Mouse (Mus musculus) bone marrow macrophage, adult 2 months (primary cell): ENCODE data around the gene Hoxa4. TPM values are rescaled to one million over a fixed set of nuclear protein-coding genes. Genes with fewer than 3 reads are reported as not detected.

Experiments used
- H3K27ac ChIP-seq: 2 replicates; pipeline ENCODE4 v1.5.1; 2012; ENCODE audit warnings: low read depth, low read length; ENCODE audit not compliant: insufficient read depth
- H3K4me1 ChIP-seq: 2 replicates; pipeline ENCODE4 v1.6.1; 2012; ENCODE audit warnings: low read length; ENCODE audit not compliant: control insufficient read depth, insufficient read depth
- H3K4me3 ChIP-seq: 2 replicates; pipeline ENCODE4 v1.5.1; 2012; ENCODE audit warnings: mild to moderate bottlenecking, low read length, moderate library complexity; ENCODE audit not compliant: insufficient read depth
- CTCF ChIP-seq: IDR thresholded peaks from 2 replicates; pipeline ENCODE4 v1.5.1; 2012; ENCODE audit warnings: low read depth, mild to moderate bottlenecking, low read length, moderate library complexity
- POLR2A ChIP-seq: IDR thresholded peaks from 2 replicates; pipeline ENCODE4 v1.6.1; 2012; ENCODE audit warnings: mild to moderate bottlenecking, low read depth, low read length, borderline replicate concordance
- polyA plus RNA-seq: library from polyadenylated mRNA; stranded (reverse); fragments of >200 nt; gene quantifications from 2 replicates; pipeline ENCODE4 v1.2.4, GENCODE M21; 2012; ENCODE audit not compliant: missing spikeins, insufficient read depth, insufficient read length

Gene Hoxa4
- polyA plus RNA-seq, 1 experiment: 1.2 TPM

- H3K4me3 ChIP-seq: no peak overlapping the region
- TF ChIP-seq CTCF (no peak), POLR2A (no peak)
- peaks cover 14% of the 10 kb centered on the region for H3K4me1 ChIP-seq
- no peak overlapping the region for H3K27ac ChIP-seq
Measured at GRCm38 (mm10) chr6:52152226-52153193, 39.0 kb downstream of the Hoxa4 start.

DNA sequence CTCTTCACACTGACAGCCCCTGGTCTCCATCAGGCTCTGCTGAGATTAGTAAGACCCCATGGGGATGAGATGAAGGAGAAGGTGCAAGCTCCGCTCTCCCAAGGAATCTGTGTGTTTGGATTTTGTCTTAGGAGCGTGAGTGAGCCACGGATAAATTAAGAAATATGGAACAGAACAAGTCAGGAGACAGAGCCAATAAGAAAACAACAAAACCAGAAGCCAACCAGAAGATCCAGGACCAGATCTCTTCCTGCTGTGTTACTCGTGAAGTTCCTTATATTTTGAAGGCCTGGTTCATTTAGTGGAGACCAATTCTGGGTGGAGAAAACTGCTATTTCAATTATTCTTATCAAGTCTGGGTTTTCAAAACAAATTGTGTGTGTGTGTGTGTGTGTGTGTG lies 40.0 kb downstream of the Hoxa4 start:
- H3K4me3 ChIP-seq: no peak overlapping the region
- H3K27ac ChIP-seq: peak overlapping the region; percentile 8; the same call in 1 of the 2 replicates
- H3K4me1 ChIP-seq: peaks cover 12% of the 10 kb centered on the region
- TF ChIP-seq CTCF (no peak), POLR2A (no peak)

DNA sequence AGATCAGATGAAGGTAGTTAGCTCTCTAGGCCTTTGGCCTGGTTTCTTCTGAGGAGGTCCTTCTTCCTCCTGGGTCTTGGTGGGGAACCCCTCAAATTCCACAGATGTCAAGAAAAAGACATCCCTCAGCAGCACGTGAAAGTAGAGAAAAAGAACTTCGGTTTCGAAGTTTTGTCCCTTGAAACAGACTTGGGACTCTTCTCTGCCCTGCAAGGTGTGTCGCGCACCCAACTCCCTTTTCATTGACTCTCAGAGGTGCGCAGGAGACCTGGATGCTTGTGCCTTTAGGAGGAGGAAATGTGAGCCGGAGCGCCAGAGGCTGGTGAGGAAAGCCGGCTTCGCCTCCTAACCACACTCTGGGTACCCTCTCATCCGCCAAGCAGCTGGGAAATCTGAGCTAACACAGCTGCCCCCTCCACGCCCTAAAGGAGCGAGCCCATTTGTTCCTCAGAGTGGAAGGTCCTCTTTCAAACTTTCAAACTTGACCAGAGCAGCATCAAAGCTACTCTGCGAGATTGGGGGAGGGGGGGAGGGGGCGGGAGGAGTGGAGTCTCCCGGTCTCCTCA lies 41.1 kb downstream of the Hoxa4 start:
- no peak for TF ChIP-seq CTCF
- no peak for TF ChIP-seq POLR2A
- H3K27ac ChIP-seq: no peak overlapping the region
- H3K4me1 ChIP-seq: peaks cover 12% of the 10 kb centered on the region
- H3K4me3 ChIP-seq: no peak overlapping the region

Other genes with a start within 250 kb of the Hoxa4 start
- 253 and 257 TPM in 2 replicates for gene Skap2, start 179.2 kb downstream of the Hoxa4 start, polyA plus RNA-seq
- 1.1 and 2.2 TPM in 2 replicates for gene Hoxa1, start 33.4 kb downstream of the Hoxa4 start, polyA plus RNA-seq
- not detected in 2 replicates for gene Hoxa2, start 26.9 kb downstream of the Hoxa4 start, polyA plus RNA-seq
- gene 5730596B20Rik, start 14.3 kb downstream of the Hoxa4 start, polyA plus RNA-seq: not detected in 2 replicates
- not detected in 2 replicates for gene Hoxa5, start 12.8 kb upstream of the Hoxa4 start, polyA plus RNA-seq
- not detected in 2 replicates for gene Hoxa6, start 17.0 kb upstream of the Hoxa4 start, polyA plus RNA-seq
- not detected in 2 replicates for gene Hoxa3, start 21.6 kb upstream of the Hoxa4 start, polyA plus RNA-seq
- gene Gm28308, start 21.6 kb upstream of the Hoxa4 start, polyA plus RNA-seq: not detected in 2 replicates
- not detected in 2 replicates for gene Hoxa7, start 30.1 kb upstream of the Hoxa4 start, polyA plus RNA-seq
- not detected in 2 replicates for gene Hoxa9, start 39.3 kb upstream of the Hoxa4 start, polyA plus RNA-seq
- gene Hoxa10, start 49.1 kb upstream of the Hoxa4 start, polyA plus RNA-seq: 0.54 TPM in 1 of 2 replicates, not detected in the other
- gene Hoxa11, start 54.1 kb upstream of the Hoxa4 start, polyA plus RNA-seq: 0.25 TPM in 1 of 2 replicates, not detected in the other
- gene Hoxa13, start 69.1 kb upstream of the Hoxa4 start, polyA plus RNA-seq: not detected in 2 replicates
- not detected in 2 replicates for gene Evx1, start 121.7 kb upstream of the Hoxa4 start, polyA plus RNA-seq